Mouse (Mus musculus) CH12.LX (cell line): Measurements from ENCODE around the gene Hecw2. TPM values are rescaled to one million over a fixed set of nuclear protein-coding genes. Genes with fewer than 3 reads are reported as not detected.

ENCODE experiments used
- DNase-seq: peaks from one replicate; pipeline ENCODE4 v3.0.0-alpha.2; 2013; ENCODE audit errors: extremely low read depth
- H3K27ac ChIP-seq: 2 replicates; pipeline ENCODE4 v1.5.1; 2012; ENCODE audit warnings: low read depth, mild to moderate bottlenecking, control low read depth, moderate library complexity; ENCODE audit not compliant: insufficient read depth
- H3K27me3 ChIP-seq: replicated peaks from 2 replicates; pipeline ENCODE3; 2012; ENCODE audit warnings: inconsistent platforms
- H3K36me3 ChIP-seq, 2 experiments: replicated peaks in 1 of 2; 2 replicates each; pipeline versions ENCODE3 to v1.6.1; 2012; ENCODE audit warnings: inconsistent platforms in 1 of 2, low read length in 1 of 2, mild to moderate bottlenecking in 1 of 2, mixed read lengths in 1 of 2, moderate library complexity in 1 of 2; ENCODE audit not compliant: control insufficient read depth in 1 of 2, insufficient read depth in 1 of 2
- H3K4me1 ChIP-seq, 2 experiments: 2 replicates each; pipeline ENCODE4 v1.6.1; 2012; ENCODE audit warnings: inconsistent platforms in 1 of 2, moderate library complexity in 1 of 2; ENCODE audit not compliant: insufficient read depth in 2 of 2, control insufficient read depth in 1 of 2
- H3K4me2 ChIP-seq: 2 replicates; pipeline ENCODE4 v1.6.1; 2012; ENCODE audit warnings: low read depth, mild to moderate bottlenecking, control low read depth; ENCODE audit not compliant: poor library complexity, insufficient read depth, severe bottlenecking
- H3K4me3 ChIP-seq, 3 experiments: fragments of 150-350 bp in 1 of 3; sonication (generic) in 1 of 3; replicated peaks in 1 of 3; 2 replicates each; pipeline versions ENCODE3 to v1.5.1; 2011 to 2012; ENCODE audit warnings: low read depth in 2 of 3, low read length in 2 of 3, mild to moderate bottlenecking in 2 of 3, moderate library complexity in 2 of 3, control low read depth in 1 of 3, improper control_type of control experiment in 1 of 3, inconsistent platforms in 1 of 3, mixed read lengths in 1 of 3; ENCODE audit not compliant: poor library complexity in 1 of 3
- H3K79me2 ChIP-seq: replicated peaks from 2 replicates; pipeline ENCODE4 v1.6.1; 2012; ENCODE audit warnings: mild to moderate bottlenecking, moderate library complexity; ENCODE audit not compliant: control insufficient read depth, poor library complexity, insufficient read depth, severe bottlenecking; ENCODE audit errors: extremely low read depth
- H3K9ac ChIP-seq: 2 replicates; pipeline ENCODE4 v1.6.1; 2012; ENCODE audit warnings: low read depth, mild to moderate bottlenecking, control low read depth, moderate library complexity; ENCODE audit not compliant: insufficient read depth
- H3K9me3 ChIP-seq: replicated peaks from 2 replicates; pipeline ENCODE3; 2012; ENCODE audit warnings: low read length, inconsistent platforms, mixed read lengths
- BHLHE40 ChIP-seq: IDR thresholded peaks from 2 replicates; pipeline ENCODE4 v1.6.1; 2011; ENCODE audit warnings: mild to moderate bottlenecking, low read depth, low read length, improper control_type of control experiment
- CHD1 ChIP-seq: IDR thresholded peaks from 2 replicates; pipeline ENCODE4 v1.6.1; 2012; ENCODE audit warnings: low read depth, low read length, improper control_type of control experiment, inconsistent platforms
- HCFC1 ChIP-seq: IDR thresholded peaks from 2 replicates; pipeline ENCODE4 v1.6.1; 2012; ENCODE audit warnings: low read depth, mild to moderate bottlenecking, inconsistent platforms, low read length, improper control_type of control experiment
- JUN ChIP-seq: IDR thresholded peaks from 2 replicates; pipeline ENCODE4 v1.6.1; 2011; ENCODE audit warnings: low read depth, mild to moderate bottlenecking, low read length, improper control_type of control experiment, moderate library complexity; ENCODE audit not compliant: insufficient read depth
- JUND ChIP-seq: conservative IDR thresholded peaks from 2 replicates; pipeline ENCODE4 v1.6.1; 2011; ENCODE audit warnings: low read depth, low read length, improper control_type of control experiment
- MAFK ChIP-seq: IDR thresholded peaks from 2 replicates; pipeline ENCODE4 v1.6.1; 2011; ENCODE audit warnings: low read length, improper control_type of control experiment; ENCODE audit not compliant: insufficient replicate concordance
- MAX ChIP-seq: IDR thresholded peaks from 2 replicates; pipeline ENCODE4 v1.6.1; 2011; ENCODE audit warnings: low read length, improper control_type of control experiment
- MAZ ChIP-seq: IDR thresholded peaks from 2 replicates; pipeline ENCODE4 v1.6.1; 2012; ENCODE audit warnings: low read depth, mild to moderate bottlenecking, inconsistent platforms, low read length, improper control_type of control experiment, moderate library complexity
- MEF2A ChIP-seq: IDR thresholded peaks from 2 replicates; pipeline ENCODE4 v1.6.1; 2014; ENCODE audit warnings: low read depth, mild to moderate bottlenecking, inconsistent platforms, low read length, improper control_type of control experiment, borderline replicate concordance
- MXI1 ChIP-seq: IDR thresholded peaks from 2 replicates; pipeline ENCODE4 v1.6.1; 2011; ENCODE audit warnings: mild to moderate bottlenecking, low read depth, low read length, improper control_type of control experiment
- MYC ChIP-seq: IDR thresholded peaks from 2 replicates; pipeline ENCODE4 v1.6.1; 2011; ENCODE audit warnings: low read depth, mild to moderate bottlenecking, improper control_type of control experiment, low read length
- NRF1 ChIP-seq: IDR thresholded peaks from 2 replicates; pipeline ENCODE4 v1.6.1; 2014; ENCODE audit warnings: low read depth, mild to moderate bottlenecking, inconsistent platforms, low read length, improper control_type of control experiment, moderate library complexity
- POLR2A ChIP-seq: IDR thresholded peaks from 2 replicates; pipeline ENCODE4 v1.6.1; 2011; ENCODE audit warnings: low read depth, mild to moderate bottlenecking, improper control_type of control experiment, low read length
- POLR2AphosphoS2 ChIP-seq: IDR thresholded peaks from 2 replicates; pipeline ENCODE4 v1.6.1; 2011; ENCODE audit warnings: low read depth, low read length, improper control_type of control experiment
- RAD21 ChIP-seq: IDR thresholded peaks from 2 replicates; pipeline ENCODE4 v1.6.1; 2011; ENCODE audit warnings: low read depth, mild to moderate bottlenecking, low read length, improper control_type of control experiment, moderate library complexity
- SIN3A ChIP-seq: IDR thresholded peaks from 2 replicates; pipeline ENCODE4 v1.6.1; 2012; ENCODE audit warnings: low read length, improper control_type of control experiment, inconsistent platforms
- TBP ChIP-seq: conservative IDR thresholded peaks from 2 replicates; pipeline ENCODE4 v1.6.1; 2011; ENCODE audit warnings: low read depth, low read length, improper control_type of control experiment
- USF2 ChIP-seq: conservative IDR thresholded peaks from 2 replicates; pipeline ENCODE4 v1.6.1; 2011; ENCODE audit warnings: low read depth, low read length, improper control_type of control experiment
- ZMIZ1 ChIP-seq: IDR thresholded peaks from 2 replicates; pipeline ENCODE4 v1.6.1; 2012; ENCODE audit warnings: low read depth, mild to moderate bottlenecking, inconsistent platforms, low read length, improper control_type of control experiment
- dilution Hi-C: fragments of 300-500 bp; cut with MboI; formaldehyde crosslinking; loops from 2 replicates; pipeline ENCODE4 v1.14.3; 2020; ENCODE audit warnings: low sequenced_read_pairs; ENCODE audit not compliant: extremely low pct_unique_long_range_greater_than_20kb, extremely low pct_ligation_motif_present
- in situ Hi-C: fragments of 300-500 bp; cut with MboI; formaldehyde crosslinking; loops from 3 replicates; pipeline ENCODE4 v1.14.3; 2019; ENCODE audit warnings: low sequenced_read_pairs, low pct_ligation_motif_present, low pct_unique_long_range_greater_than_20kb, mixed read lengths
- polyA plus RNA-seq: library from polyadenylated mRNA; unstranded; fragments of >175 nt; gene quantifications from 2 replicates; pipeline ENCODE4 v1.2.1, GENCODE M21; 2012; ENCODE audit warnings: low read depth; ENCODE audit not compliant: insufficient read length
- total RNA-seq, 2 experiments: library from RNA; depleted of rRNA; stranded (reverse); fragments of 300-350 nt in 1 of 2; fragments of >200 nt in 1 of 2; gene quantifications; 2 replicates each; pipeline ENCODE4 v1.2.3; 2012 to 2014

The Hecw2 gene
- total and polyA plus RNA-seq, 3 experiments: 0.05 to 0.59 (median 0.14) TPM

DNA sequence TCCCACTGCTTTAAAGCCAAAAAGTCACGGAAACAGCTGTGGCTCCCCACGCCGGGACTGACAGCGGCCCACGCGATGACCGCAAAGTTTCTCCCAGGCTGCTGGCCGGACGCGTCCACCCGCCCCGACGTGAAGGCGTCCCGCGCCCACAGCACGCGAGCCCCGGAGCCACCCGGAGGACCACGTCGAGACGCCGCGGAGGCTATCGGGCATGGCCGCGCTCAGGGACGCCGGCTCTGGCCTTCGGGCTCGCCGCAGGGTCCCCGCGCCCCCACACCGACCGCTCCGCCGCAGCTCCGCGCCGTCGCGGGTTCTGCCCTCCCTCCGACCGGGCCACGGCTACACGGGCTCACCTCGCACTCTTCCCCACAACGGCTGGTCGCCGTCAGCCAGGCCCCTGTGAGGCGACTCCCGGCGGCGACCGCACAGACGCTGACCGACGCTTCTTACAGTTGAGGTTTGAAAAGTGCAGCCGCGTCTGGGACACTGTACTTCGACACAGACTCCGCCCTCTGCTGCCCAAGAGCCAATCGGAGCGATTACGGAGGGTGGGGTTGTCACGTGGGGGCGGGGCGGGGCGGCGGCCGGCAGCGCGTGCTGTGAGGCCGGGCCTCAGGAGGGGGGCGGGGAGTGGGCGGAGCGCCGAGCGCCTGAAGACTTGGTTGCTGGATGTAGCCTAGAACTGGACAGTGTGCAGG is 410.1 kb downstream of the Hecw2 start, which contains the start of gene Stk17b (continued):
- peak; percentile 78; the same call in 1 of the 2 replicates for TF ChIP-seq POLR2AphosphoS2
- TF ChIP-seq ZMIZ1: peak; percentile 96
- no peak; the same call in 1 of the 2 replicates for TF ChIP-seq HCFC1
- TF ChIP-seq CHD1: 0 out of 2 replicates have a peak, but pooled peaks have one; percentile 16
- no peak; the same call in 1 of the 2 replicates for TF ChIP-seq RAD21
- no peak for TF ChIP-seq MAFK
- peak; percentile 94 for TF ChIP-seq TBP
- TF ChIP-seq BHLHE40: peak; percentile 69

DNA sequence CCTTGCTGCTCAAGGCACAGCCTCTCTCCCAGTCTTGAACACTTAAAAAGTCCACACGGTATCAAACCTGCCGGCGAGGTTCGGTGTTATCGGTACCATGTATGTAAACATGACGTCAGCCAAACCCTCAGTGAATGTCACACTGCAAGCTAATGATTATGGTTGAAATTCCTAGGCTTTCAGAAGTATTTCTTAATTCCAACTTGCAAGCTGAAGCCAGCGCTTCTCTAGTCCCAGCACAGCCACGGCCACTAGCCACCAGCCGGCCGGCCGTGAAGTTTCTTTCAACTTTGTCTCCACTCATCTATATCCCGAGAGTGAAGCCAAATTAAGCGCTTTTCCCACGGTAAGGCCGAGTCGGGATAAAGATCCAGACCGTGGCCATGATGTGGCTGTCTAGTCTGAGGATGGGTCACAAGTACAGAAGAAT is 410.7 kb downstream of the Hecw2 start:
- no peaks in the 10 kb centered on the region for H3K9me3 ChIP-seq
- peaks cover 0 to 33% of the 10 kb centered on the region in 2 experiments; a peak in 2 of 4 replicates for H3K4me1 ChIP-seq
- in situ Hi-C loops (loop anchor here (25.0 kb wide), 1 partner anchor 103 kb away; no protein-coding TSS in a partner anchor), dilution Hi-C loops (no loop called here)
- peaks cover 36% of the 10 kb centered on the region for H3K79me2 ChIP-seq
- peak; percentile 48 for DNase-seq
- peak overlapping the region; percentile 90 for H3K27ac ChIP-seq
- H3K36me3 ChIP-seq: no peaks in the 10 kb centered on the region
- peak overlapping the region; percentile 77 for H3K9ac ChIP-seq
- no peak for TF ChIP-seq BHLHE40
- peak; percentile 58 for TF ChIP-seq SIN3A
- 0 out of 2 replicates have a peak, but pooled peaks have one; percentile 19 for TF ChIP-seq JUN
- TF ChIP-seq MEF2A: no peak
- 0 out of 2 replicates have a peak, but pooled peaks have one; percentile 12 for TF ChIP-seq HCFC1
- TF ChIP-seq MYC: 0 out of 2 replicates have a peak, but pooled peaks have one; percentile 35
- TF ChIP-seq JUND: no peak
- TF ChIP-seq MXI1: peak; percentile 52; the same call in 1 of the 2 replicates
- TF ChIP-seq USF2: no peak
- TF ChIP-seq MAX: no peak
- TF ChIP-seq MAZ: no peak
- no peak for TF ChIP-seq NRF1
- no peak for TF ChIP-seq POLR2A
- no peak for TF ChIP-seq TBP
- peak overlapping the region; percentile 86 to 99 (median 96) for H3K4me3 ChIP-seq
- no peaks in the 10 kb centered on the region for H3K27me3 ChIP-seq
- H3K4me2 ChIP-seq: peak overlapping the region; percentile 48; the same call in 1 of the 2 replicates
